Mouse (Mus musculus) erythroblast, embryonic 14.5 days (primary cell): ENCODE data around the gene Dlg2.

Experiments
- GATA1 ChIP-seq: IDR thresholded peaks from 2 replicates; pipeline ENCODE4 v1.6.1; 2012; ENCODE audit warnings: low read length, inconsistent platforms, mixed read lengths
- TAL1 ChIP-seq: IDR thresholded peaks from 3 replicates; pipeline ENCODE4 v1.6.1; 2012; ENCODE audit warnings: low read length, inconsistent platforms, mixed read lengths

DNA sequence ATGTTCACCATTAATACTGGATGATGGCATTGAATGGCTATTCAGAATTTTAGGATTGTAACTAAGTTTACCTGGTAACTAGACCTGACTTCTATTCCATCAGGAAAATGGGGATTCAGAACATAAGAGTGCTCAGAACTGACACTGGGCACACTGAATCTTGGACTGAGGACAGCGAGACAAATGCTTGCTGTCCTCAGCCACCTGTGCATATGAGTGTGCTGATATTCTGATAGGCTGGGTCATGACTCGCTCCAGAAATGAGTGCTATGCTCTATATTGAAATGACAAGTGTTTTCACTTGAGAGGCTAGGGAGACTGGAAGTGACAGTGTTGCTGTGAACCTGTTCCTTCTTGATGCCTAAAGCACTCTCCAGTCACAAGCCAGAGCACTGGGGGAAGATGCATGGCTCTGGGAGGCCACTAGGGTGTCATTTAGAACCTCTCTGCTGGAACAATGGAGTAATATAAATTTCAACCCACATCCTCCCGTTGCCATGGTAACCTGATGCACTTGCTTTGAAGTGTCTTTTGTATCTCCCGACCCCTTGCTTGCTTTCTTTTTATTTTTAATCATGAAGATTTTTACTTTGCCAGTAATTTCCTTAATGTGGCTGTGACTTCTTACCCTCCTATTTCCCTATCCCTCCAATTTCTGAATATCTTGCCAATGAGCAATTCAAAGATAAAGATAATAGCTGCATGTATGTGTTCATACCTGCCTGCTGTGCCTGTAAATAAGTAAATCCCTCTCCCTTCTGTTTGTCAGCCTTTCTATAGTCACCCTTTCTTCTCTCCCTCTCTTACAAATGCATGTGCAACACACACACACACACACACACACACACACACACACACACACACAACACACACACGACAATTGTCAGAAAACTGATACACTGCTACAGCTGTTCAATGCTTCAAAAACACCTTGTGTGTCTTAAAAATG is 367.1 kb downstream of the Dlg2 start:
- TF ChIP-seq GATA1 (no peak), TAL1 (no peak)
